Mouse (Mus musculus) lung, embryonic 14.5 days (tissue): Measurements from ENCODE around the gene Arhgdib. TPM values are rescaled to one million over a fixed set of nuclear protein-coding genes. Genes with fewer than 3 reads are reported as not detected.
A peak's percentile ranks its signal among the peaks of the same experiment; 100 is the strongest.

ENCODE experiments used
- ATAC-seq: fragments of 200-750 bp; cut with Nextera tagmentation; 2 replicates; pipeline ENCODE4 v1.8.0; 2017; ENCODE audit warnings: mild to moderate bottlenecking, moderate TSS enrichment, moderate library complexity; ENCODE audit not compliant: insufficient read depth
- DNase-seq: peaks from one replicate; pipeline ENCODE4 v3.0.0-alpha.2; 2015
- H3K27ac ChIP-seq: fragments of 300-500 bp; sonication (generic); 2 replicates; pipeline ENCODE4 v1.5.1; 2014; ENCODE audit warnings: low read depth, mild to moderate bottlenecking, moderate library complexity
- H3K27me3 ChIP-seq: fragments of 300-500 bp; sonication (generic); 2 replicates; pipeline ENCODE4 v1.6.1; 2014; ENCODE audit warnings: low read length, control low read depth; ENCODE audit not compliant: insufficient read depth
- H3K36me3 ChIP-seq: fragments of 300-500 bp; sonication (generic); 2 replicates; pipeline ENCODE4 v1.6.1; 2014; ENCODE audit warnings: control low read depth; ENCODE audit not compliant: insufficient read depth
- H3K4me1 ChIP-seq: fragments of 300-500 bp; sonication (generic); 2 replicates; pipeline ENCODE4 v1.6.1; 2014; ENCODE audit warnings: antibody characterized with exemption, control low read depth; ENCODE audit not compliant: insufficient read depth
- H3K4me2 ChIP-seq: fragments of 300-500 bp; sonication (generic); 2 replicates; pipeline ENCODE4 v1.6.1; 2014; ENCODE audit warnings: mild to moderate bottlenecking
- H3K4me3 ChIP-seq: fragments of 300-500 bp; sonication (generic); 2 replicates; pipeline ENCODE4 v1.5.1; 2014; ENCODE audit warnings: low read depth, low read length
- H3K9ac ChIP-seq: fragments of 300-500 bp; sonication (generic); 2 replicates; pipeline ENCODE4 v1.6.1; 2014
- H3K9me3 ChIP-seq: fragments of 300-500 bp; sonication (generic); 2 replicates; pipeline ENCODE4 v1.6.1; 2016; ENCODE audit warnings: low read depth, low read length, control low read depth
- CTCF ChIP-seq: IDR thresholded peaks from 2 replicates; pipeline ENCODE4 v1.5.1; 2016; ENCODE audit warnings: antibody characterized with exemption, low read depth
- WGBS: fragments of 180-500 bp; shearing (Covaris S2); extraction: QIAGEN DNeasy Blood & Tissue Kit; methylation state at CpG from one replicate; pipeline ENCODE4 v1.1.7; 2014; 5-methylcytosine and 5-hydroxymethylcytosine counted together
- polyA plus RNA-seq: library from polyadenylated mRNA; unstranded; fragments of >200 nt; fragmentation: Nextera tagmentation; extraction: Ambion mirVana; gene quantifications from 2 replicates; pipeline ENCODE4 v1.2.1, GENCODE M21; 2014

Gene Arhgdib
- polyA plus RNA-seq, 1 experiment from 2014 or later: 71.9 TPM

- H3K4me2 ChIP-seq: peak overlapping the region; percentile 33
- no peak for TF ChIP-seq CTCF
- no peaks in the 10 kb centered on the region for H3K9me3 ChIP-seq
- H3K4me3 ChIP-seq: no peak overlapping the region; the same call in 1 of the 2 replicates
- DNase-seq (no peak), ATAC-seq (peak; percentile 6; the same call in 1 of the 2 replicates)
- H3K4me1 ChIP-seq: peaks cover 8% of the 10 kb centered on the region; the same call in 1 of the 2 replicates
- 72% methylated on average over 11 of the region's 11 CpGs for WGBS
- H3K36me3 ChIP-seq: no peaks in the 10 kb centered on the region
- H3K9ac ChIP-seq: no peak overlapping the region
- no peaks in the 10 kb centered on the region for H3K27me3 ChIP-seq
- peak overlapping the region; percentile 75 for H3K27ac ChIP-seq
Observed at GRCm38 (mm10) chr6:136940188-136940960, 1.3 kb downstream of the Arhgdib start.

DNA sequence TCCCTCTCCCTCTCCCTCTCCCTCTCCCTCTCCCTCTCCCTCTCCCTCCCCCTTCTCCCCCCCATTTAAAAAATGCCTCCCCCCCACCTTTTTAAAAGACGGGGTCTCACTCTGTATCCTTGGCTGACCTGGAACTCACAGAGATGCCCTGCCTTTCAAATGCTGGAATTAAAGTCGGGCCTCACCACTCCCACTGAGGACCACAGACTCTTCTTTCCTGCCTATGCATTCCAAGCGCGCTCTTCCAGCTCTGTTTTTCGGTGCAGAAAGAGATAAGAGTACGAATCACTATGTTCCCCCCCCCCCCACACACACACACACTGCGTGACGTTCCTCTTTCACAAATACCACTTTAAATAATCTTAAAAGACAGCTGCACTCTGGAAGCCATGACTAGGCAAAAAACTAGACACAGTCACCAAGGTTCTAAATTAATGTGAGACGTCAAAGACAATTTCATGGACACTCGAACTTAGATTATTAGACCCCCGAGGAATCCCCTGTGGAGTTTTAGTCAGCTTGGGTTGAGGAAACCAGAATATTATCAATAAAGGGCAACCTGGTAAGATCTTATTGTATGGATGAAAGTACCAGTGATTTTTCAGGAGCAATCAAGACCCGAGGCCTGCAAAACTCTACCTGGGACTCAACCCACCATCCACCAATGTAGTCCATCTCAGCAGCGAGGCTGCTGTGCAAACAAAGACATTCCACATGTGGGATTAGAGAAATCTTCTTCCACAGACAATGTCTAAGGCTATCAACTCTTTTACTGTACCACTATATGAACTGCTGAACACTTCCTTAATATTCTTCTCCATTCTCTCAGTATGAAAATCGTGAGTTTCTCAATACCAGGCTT, 2.1 kb downstream of the Arhgdib start:
- Histone ChIP-seq H3K4me2 (no peak overlapping the region), H3K27ac (0 out of 2 replicates have a peak overlapping the region, but pooled peaks have one; percentile 75), H3K4me3 (no peak overlapping the region), H3K9me3 (no peaks in the 10 kb centered on the region), H3K27me3 (no peaks in the 10 kb centered on the region), H3K9ac (no peak overlapping the region), H3K36me3 (no peaks in the 10 kb centered on the region), H3K4me1 (peaks cover 8% of the 10 kb centered on the region; the same call in 1 of the 2 replicates)
- ATAC-seq (no peak), DNase-seq (no peak)
- no peak for TF ChIP-seq CTCF
- 56% methylated on average over 14 of the region's 14 CpGs for WGBS

DNA sequence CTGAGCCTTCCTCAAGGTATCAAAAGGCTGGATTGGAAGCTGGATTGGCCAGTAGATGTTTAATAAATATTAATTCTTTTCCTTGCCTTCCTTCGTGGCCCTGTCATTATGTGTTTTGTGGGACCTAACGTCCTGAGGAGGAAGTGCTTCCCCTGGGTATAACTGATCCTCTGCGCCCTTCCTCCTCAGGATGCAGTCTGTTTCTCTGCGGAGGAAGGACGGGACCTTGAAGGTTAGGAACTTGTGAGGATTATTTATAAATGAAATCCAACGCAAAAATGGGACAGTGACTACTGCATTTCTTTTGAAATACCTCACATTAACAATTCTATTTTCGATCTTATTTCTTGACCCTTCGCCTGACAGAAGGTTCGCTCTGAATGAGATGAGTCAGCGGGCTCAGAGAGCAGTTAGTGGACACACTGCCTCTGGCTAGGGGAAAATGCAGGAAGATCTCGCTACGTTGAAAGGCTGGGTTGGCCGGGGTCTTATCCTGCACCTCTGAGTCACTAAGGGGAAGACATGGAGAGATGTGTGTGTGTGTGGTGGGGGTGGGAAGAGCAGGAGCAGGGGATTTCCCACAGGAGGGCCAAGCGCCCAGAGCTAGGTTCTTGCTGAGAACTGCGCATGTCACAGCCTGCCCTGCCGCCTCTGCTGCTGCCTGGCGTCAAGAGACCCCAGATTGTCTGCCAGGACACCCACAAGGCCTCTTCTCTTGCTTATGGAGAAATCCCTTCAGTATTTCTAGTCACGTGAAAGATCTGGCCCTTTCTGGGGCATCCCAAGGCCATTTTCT, 3.2 kb downstream of the Arhgdib start:
- ATAC-seq (no peak), DNase-seq (no peak)
- TF ChIP-seq CTCF: no peak
- Histone ChIP-seq H3K4me3 (no peak overlapping the region), H3K27ac (peak overlapping the region; percentile 48), H3K27me3 (no peaks in the 10 kb centered on the region), H3K4me2 (peak overlapping the region; percentile 36; the same call in 1 of the 2 replicates), H3K9me3 (no peaks in the 10 kb centered on the region), H3K36me3 (no peaks in the 10 kb centered on the region), H3K9ac (no peak overlapping the region), H3K4me1 (peaks cover 8% of the 10 kb centered on the region; the same call in 1 of the 2 replicates)
- WGBS: 66% methylated on average over 18 of the region's 18 CpGs

DNA sequence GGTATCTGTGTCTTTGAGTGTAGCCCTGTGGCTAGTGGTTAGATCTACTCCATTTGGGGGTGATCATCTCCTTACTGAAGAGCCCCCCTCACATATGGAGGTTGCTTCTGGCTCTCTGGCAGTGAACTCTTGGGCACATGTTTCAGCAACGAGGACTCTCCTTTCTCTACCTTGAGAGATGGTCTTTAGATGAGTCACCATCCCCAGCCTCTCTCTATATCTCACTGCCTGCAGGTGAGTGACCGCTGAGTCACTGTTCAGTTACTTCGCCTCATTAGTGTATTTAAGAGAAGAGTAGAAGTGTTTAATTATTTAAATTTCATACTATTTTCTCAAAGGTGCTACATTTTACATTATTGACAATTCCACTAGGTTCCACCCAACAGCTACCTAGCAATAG, 4.6 kb downstream of the Arhgdib start:
- H3K4me3 ChIP-seq: no peak overlapping the region
- ATAC-seq: no peak
- no peak overlapping the region for H3K4me2 ChIP-seq
- H3K9ac ChIP-seq: no peak overlapping the region
- H3K27ac ChIP-seq: no peak overlapping the region
- no peak for TF ChIP-seq CTCF
- DNase-seq: no peak
- no peaks in the 10 kb centered on the region for H3K27me3 ChIP-seq
- no peaks in the 10 kb centered on the region for H3K9me3 ChIP-seq
- WGBS: 82% methylated on average over 3 of the region's 3 CpGs
- 0 out of 2 replicates have a peak, but pooled peaks cover 1% of the 10 kb centered on the region for H3K36me3 ChIP-seq
- peaks cover 8% of the 10 kb centered on the region; the same call in 1 of the 2 replicates for H3K4me1 ChIP-seq

DNA sequence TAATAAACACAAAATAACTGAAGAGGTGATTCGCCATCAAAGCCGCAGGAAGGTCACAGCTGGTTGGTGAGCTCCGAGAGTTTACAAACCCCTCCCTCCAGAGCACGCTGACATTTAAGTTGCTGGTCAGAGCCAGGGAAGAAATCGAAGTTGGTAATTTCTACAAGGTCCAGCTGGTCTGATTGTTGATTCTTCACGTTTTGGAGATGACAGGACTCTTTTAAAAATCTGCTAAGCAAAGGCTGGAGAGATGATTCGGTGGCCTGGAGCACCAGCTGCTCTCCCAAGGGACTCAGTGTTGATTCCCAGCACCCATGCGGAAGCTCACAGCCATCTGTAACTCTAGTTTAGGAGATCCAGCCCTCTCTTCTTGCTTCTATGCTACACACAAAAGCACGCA, 5.3 kb downstream of the Arhgdib start:
- DNase-seq: no peak
- no peak overlapping the region for H3K9ac ChIP-seq

DNA sequence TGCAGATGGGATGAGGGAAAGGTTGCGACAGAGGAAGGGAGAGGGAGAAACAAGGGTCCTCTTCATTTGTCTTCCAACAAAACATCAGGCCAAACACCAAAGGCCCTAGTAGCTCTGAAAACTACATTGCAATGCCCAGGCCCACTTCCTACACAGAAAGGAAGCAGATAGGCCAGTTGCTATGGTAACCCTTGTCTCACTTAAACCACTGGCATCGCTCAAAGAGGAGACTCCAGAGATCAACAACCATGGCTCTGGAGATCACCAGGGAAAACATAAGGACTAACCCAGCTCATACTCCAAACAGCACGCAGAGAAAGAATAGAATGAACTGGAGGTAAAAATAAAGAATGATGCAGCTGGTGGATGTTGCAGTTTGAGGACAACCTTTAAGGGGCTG, 6.5 kb downstream of the Arhgdib start:
- no peak for DNase-seq
- TF ChIP-seq CTCF: no peak
- 72% methylated on average over 3 of the region's 3 CpGs for WGBS

More for the DNA sequence above, 5.3 kb downstream of the Arhgdib start:
- 0 out of 2 replicates have a peak, but pooled peaks cover 2% of the 10 kb centered on the region for H3K36me3 ChIP-seq
- no peak overlapping the region for H3K4me3 ChIP-seq
- no peak for ATAC-seq
- peaks cover 8% of the 10 kb centered on the region; the same call in 1 of the 2 replicates for H3K4me1 ChIP-seq
- H3K4me2 ChIP-seq: no peak overlapping the region
- no peak for TF ChIP-seq CTCF
- no peak overlapping the region for H3K27ac ChIP-seq
- no peaks in the 10 kb centered on the region for H3K9me3 ChIP-seq
- 71% methylated on average over 9 of the region's 9 CpGs for WGBS
- H3K27me3 ChIP-seq: no peaks in the 10 kb centered on the region

More for the DNA sequence above, 6.5 kb downstream of the Arhgdib start:
- Histone ChIP-seq H3K9ac (no peak overlapping the region), H3K9me3 (no peaks in the 10 kb centered on the region), H3K4me3 (no peak overlapping the region), H3K36me3 (0 out of 2 replicates have a peak, but pooled peaks cover 2% of the 10 kb centered on the region), H3K4me2 (no peak overlapping the region), H3K4me1 (0 out of 2 replicates have a peak, but pooled peaks cover 11% of the 10 kb centered on the region), H3K27me3 (no peaks in the 10 kb centered on the region), H3K27ac (no peak overlapping the region)
- no peak for ATAC-seq
